Mouse (Mus musculus): ENCODE data around the gene 4932438H23Rik. TPM values are rescaled to one million over a fixed set of nuclear protein-coding genes. Genes with fewer than 3 reads are reported as not detected.

4932438H23Rik gene
- 1 to 10 TPM in 1 of 2 experiments, under 1 TPM in 1; 0.70 to 1.1 TPM for total RNA-seq (2021)
- long read RNA-seq, experiment 1, partial matches to known transcripts = 0 of 1 reads
- long read RNA-seq, experiment 1, other reads (novel, unspliced or antisense) = 1 of 1 reads
- long read RNA-seq, experiment 2, partial matches to known transcripts = 0 of 3 reads
- long read RNA-seq, experiment 2, other reads (novel, unspliced or antisense) = 2 of 3 reads

GRCm38 (mm10) chr16:91095022-91095421 is at the start of gene 4932438H23Rik:
TSS of gene 4932438H23Rik (minus strand) at chr16:91095122.
- intact Hi-C loops (cut with DNase I) = no loop called here
- DNase-seq (ENCODE audit: low spot score in 2 of 2) = no peak

DNA sequence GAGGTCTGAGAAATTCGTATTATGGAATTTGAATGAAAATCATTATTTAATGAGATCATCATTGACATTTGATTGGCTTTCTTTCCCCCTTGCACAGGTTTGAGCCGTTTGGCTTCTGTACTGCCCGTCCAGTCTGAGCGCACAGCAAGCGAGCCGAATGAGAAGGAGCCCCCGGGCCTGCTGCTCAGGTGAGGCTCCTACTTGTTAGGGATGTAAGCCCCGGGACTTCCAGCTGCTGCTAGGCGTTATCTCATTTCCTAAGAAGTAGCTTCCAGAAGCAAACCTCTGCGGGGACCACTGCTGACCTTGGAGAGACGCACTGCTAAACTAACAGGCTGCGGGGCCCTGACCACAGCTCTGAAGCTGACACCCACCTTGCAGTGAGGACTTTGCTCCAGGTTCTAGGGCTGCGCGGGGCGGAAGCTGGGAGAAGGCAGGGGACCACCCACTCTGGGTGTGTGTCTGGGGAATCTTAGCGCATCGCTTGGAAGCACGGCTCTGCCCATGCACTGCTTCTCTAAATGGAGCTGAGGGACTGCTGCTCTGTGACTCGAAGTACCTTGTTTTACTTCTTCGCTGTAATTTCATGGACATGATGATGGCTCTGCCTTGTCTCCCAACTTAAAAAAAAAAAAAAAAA is 46.2 kb upstream of the 4932438H23Rik start:
- no peak for DNase-seq (ENCODE audit: low spot score in 2 of 2)
- intact Hi-C loops (cut with DNase I) = no loop called here

DNA sequence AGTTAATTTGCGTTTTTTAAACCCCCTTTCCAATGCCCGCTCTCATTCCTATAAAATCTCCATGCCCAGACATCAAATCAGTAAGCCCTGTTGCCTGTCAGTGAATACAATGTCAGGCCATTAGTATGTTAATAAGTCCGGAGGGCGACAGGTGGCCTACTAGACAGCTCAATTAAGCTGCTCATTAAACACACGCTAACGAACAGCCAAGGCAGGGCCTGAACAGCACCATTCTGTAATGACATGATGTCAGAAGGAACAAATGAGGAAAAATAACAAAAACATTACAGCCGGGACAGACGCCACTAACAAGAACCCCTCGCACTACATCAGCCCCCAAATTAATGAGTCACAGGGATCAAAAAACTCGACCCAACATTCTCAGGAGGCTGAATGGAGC is 45.5 kb upstream of the 4932438H23Rik start:
- intact Hi-C loops (cut with DNase I) = no loop called here
- no peak for DNase-seq (ENCODE audit: low spot score in 2 of 2)

GRCm38 (mm10) chr16:91140056-91140455 is 45.1 kb upstream of the 4932438H23Rik start:
- intact Hi-C loops (cut with DNase I) = no loop called here
- no peak for DNase-seq (ENCODE audit: low spot score in 2 of 2)

DNA sequence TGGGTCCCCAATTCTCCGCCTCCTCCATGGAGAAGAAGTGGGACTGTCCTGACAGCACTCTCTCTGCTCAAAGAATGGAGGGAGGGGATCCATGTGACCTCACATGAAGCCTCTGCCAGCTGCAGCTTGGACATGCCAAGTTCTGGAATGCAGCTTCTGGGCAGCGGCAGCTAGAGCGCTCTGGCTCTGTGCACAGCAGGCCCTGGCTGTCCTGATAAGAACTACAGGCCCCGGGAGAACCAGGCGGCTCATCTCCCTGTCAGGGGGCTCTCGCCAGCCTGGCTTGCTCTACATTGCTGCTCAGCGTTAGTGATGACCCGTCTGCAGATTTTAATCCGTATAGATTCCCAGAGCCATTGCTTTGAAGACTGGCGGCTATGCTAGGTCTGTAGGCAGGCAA is 44.6 kb upstream of the 4932438H23Rik start:
- DNase-seq (ENCODE audit: low spot score in 2 of 2) = no peak
- intact Hi-C loops (cut with DNase I) = no loop called here

- DNase-seq (ENCODE audit: low spot score in 2 of 2) = no peak
- intact Hi-C loops (cut with DNase I) = no loop called here
Observed at GRCm38 (mm10) chr16:91138736-91139135, 43.8 kb upstream of the 4932438H23Rik start.

DNA sequence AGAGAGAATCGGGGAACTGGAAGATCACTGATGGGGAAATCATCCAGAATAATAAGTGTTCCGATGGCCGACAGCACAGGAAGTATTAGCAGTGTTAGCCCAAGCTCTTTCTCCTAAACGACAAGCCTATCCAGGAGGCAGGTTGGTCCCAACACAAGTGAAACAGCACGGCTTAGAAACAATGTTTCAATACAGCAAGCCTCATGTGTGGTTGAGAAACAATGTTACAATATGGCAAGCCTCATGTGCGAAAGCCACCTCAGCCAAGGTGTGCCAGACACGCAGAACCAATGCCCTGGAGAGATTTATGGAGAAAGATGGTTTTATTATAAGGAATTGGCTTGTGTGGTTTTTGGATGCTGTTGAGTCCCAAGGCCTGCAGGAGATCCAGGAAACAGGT is 43.2 kb upstream of the 4932438H23Rik start:
- intact Hi-C loops (cut with DNase I) = no loop called here
- no peak for DNase-seq (ENCODE audit: low spot score in 2 of 2)

- DNase-seq (ENCODE audit: low spot score in 2 of 2) = no peak
- intact Hi-C loops (cut with DNase I) = no loop called here
Observed at GRCm38 (mm10) chr16:91136607-91137006, 41.7 kb upstream of the 4932438H23Rik start.

DNA sequence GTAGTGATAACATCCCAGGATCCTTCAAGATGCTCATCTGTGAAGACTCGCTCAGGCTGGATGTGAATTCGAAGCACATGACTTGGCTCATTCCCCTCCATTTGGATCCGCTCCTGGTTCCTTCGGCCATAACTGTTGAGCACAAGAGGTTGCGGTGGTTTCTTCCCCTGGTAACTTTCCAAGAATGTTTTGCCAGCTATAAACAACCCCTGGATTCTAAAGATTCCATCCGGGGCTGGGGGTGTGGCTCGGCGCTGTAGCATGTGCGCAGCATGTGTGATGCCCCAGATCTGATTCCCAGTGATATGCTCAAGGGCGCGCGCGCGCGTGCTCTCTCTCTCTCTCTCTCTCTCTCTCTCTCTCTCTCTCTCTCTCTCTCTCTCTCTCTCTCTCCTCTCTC is 35.0 kb upstream of the 4932438H23Rik start:
- no peak for DNase-seq (ENCODE audit: low spot score in 2 of 2)
- intact Hi-C loops (cut with DNase I) = no loop called here

GRCm38 (mm10) chr16:91128431-91128830 is 33.5 kb upstream of the 4932438H23Rik start:
- intact Hi-C loops (cut with DNase I) = no loop called here
- no peak for DNase-seq (ENCODE audit: low spot score in 2 of 2)

GRCm38 (mm10) chr16:91126734-91127524 is 32.0 kb upstream of the 4932438H23Rik start:
- intact Hi-C loops (cut with DNase I) = no loop called here
- DNase-seq (ENCODE audit: low spot score in 2 of 2) = no peak

DNA sequence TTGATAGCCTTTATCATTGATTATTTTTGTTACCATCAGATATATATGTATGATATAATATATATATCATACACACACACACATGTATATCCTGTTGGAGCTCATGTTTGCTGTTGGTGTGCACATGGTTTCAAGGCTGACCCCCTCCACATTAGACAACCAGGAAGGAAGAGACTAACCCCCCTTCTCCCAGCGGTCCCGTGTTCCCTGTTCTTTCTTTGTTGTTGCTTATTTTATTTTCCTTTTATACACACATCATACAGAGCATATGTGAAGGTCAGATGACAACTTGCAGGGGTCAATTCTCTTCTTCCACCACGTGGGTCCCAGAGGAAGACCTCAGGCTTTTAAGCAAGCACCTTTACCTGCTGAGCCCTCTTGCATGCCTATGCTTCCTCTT is 29.3 kb upstream of the 4932438H23Rik start:
- DNase-seq (ENCODE audit: low spot score in 2 of 2) = no peak
- intact Hi-C loops (cut with DNase I) = no loop called here

DNA sequence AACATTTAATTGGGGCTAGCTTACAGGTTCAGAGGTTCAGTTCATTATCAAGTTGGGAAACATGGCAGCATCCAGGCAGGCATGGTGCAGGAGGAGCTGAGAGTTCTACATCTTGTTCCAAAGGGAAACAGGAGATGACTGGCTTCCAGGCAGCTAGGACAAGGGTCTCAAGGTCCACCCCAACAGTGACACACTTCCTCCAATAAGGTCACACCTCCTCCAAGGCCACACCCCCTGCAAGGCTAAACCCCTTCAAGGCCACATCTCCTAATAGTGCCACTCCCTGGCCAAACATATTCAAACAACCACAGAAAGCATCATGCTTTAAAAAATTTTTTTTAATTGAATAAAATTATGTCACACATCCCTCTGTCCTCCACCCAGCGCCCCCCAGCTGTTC is 28.9 kb upstream of the 4932438H23Rik start:
- intact Hi-C loops (cut with DNase I) = no loop called here

DNA sequence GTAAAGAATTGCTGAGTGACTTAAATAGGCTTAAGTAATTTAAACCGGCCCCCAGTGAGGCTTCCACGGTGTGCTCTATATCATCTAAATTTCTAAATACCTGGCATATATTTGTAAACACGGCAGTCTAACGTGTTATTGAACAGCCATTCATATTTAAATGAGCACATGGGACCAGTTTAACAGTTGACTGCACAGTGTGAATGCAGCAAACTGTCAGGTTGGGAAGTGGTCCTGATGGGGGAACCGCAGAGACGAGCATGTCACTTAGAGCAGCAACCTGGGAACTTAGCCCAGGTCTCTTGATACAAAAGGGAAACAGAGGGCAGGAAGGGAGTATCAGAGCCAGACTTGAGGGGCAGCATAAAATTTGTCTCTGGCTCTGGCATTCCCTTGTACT is 25.0 kb upstream of the 4932438H23Rik start:
- intact Hi-C loops (cut with DNase I) = no loop called here
- no peak for DNase-seq (ENCODE audit: low spot score in 2 of 2)

More for the DNA sequence above, 28.9 kb upstream of the 4932438H23Rik start:
- DNase-seq (ENCODE audit: low spot score in 2 of 2) = no peak

GRCm38 (mm10) chr16:91116696-91117095 is 21.8 kb upstream of the 4932438H23Rik start:
- no peak for DNase-seq (ENCODE audit: low spot score in 2 of 2)
- intact Hi-C loops (cut with DNase I) = no loop called here

GRCm38 (mm10) chr16:91116006-91116405 is 21.1 kb upstream of the 4932438H23Rik start:
- DNase-seq (ENCODE audit: low spot score in 2 of 2) = no peak
- intact Hi-C loops (cut with DNase I) = no loop called here

GRCm38 (mm10) chr16:91110999-91111535 is 16.1 kb upstream of the 4932438H23Rik start:
- intact Hi-C loops (cut with DNase I) = no loop called here
- DNase-seq (ENCODE audit: low spot score in 2 of 2) = peak in 1 of 2 experiments; percentile 4

- intact Hi-C loops (cut with DNase I) = loop anchor here (10.0 kb wide), 1 partner anchor 117 kb away; the partner anchor contains the start of gene Olig2
- no peak for DNase-seq (ENCODE audit: low spot score in 2 of 2)
Observed at GRCm38 (mm10) chr16:91107608-91108007, 12.7 kb upstream of the 4932438H23Rik start.

- intact Hi-C loops (cut with DNase I) = loop anchor here (10.0 kb wide), 1 partner anchor 119 kb away; the partner anchor contains the start of gene Olig2
- no peak for DNase-seq (ENCODE audit: low spot score in 2 of 2)
Observed at GRCm38 (mm10) chr16:91105481-91106051, 10.6 kb upstream of the 4932438H23Rik start.

All from left cerebral cortex, postnatal 14 days (tissue).